Mouse (Mus musculus) testis, adult 2 months (tissue): ENCODE measurements around the gene Tnfrsf25.

Experiments used
- CTCF ChIP-seq: fragments of 200-500 bp; IDR thresholded peaks from 2 replicates; pipeline ENCODE4 v1.5.1; 2012; ENCODE audit warnings: low read depth, mild to moderate bottlenecking, inconsistent platforms, low read length, moderate library complexity; ENCODE audit not compliant: control insufficient read depth, insufficient read depth, insufficient replicate concordance
- POLR2A ChIP-seq: fragments of 200-500 bp; IDR thresholded peaks from 2 replicates; pipeline ENCODE4 v1.6.1; 2012; ENCODE audit warnings: low read depth, mild to moderate bottlenecking, inconsistent platforms, low read length, moderate library complexity; ENCODE audit not compliant: control insufficient read depth

GRCm38 (mm10) chr4:152155019-152155418, 39.3 kb downstream of the Tnfrsf25 start:
- TF ChIP-seq POLR2A (no peak), CTCF (no peak)
